Mouse (Mus musculus) hindbrain, embryonic 16.5 days (tissue): ENCODE results near the gene Arl16. TPM values are rescaled to one million over a fixed set of nuclear protein-coding genes. Genes with fewer than 3 reads are reported as not detected.
A peak's percentile ranks its signal among the peaks of the same experiment; 100 is the strongest.

Experiments used
- ATAC-seq: fragments of 200-750 bp; cut with Nextera tagmentation; 2 replicates; pipeline ENCODE4 v1.8.0; 2017; ENCODE audit warnings: moderate TSS enrichment, moderate library complexity
- H3K27ac ChIP-seq: fragments of 300-500 bp; sonication (generic); 2 replicates; pipeline ENCODE4 v1.5.1; 2014; ENCODE audit warnings: low read depth, mild to moderate bottlenecking, control low read depth, low read length, moderate library complexity
- H3K27me3 ChIP-seq: fragments of 300-500 bp; sonication (generic); replicated peaks from 2 replicates; pipeline ENCODE4 v1.6.1; 2014; ENCODE audit warnings: low read length; ENCODE audit not compliant: control insufficient read depth, insufficient read depth
- H3K36me3 ChIP-seq: fragments of 300-500 bp; sonication (generic); 2 replicates; pipeline ENCODE4 v1.6.1; 2014; ENCODE audit warnings: mild to moderate bottlenecking, low read length, moderate library complexity, mixed read lengths; ENCODE audit not compliant: control insufficient read depth, insufficient read depth
- H3K4me1 ChIP-seq: fragments of 300-500 bp; sonication (generic); 2 replicates; pipeline ENCODE4 v1.6.1; 2014; ENCODE audit warnings: low read depth, low read length; ENCODE audit not compliant: control insufficient read depth, insufficient read depth
- H3K4me2 ChIP-seq: fragments of 300-500 bp; sonication (generic); 2 replicates; pipeline ENCODE4 v1.6.1; 2014; ENCODE audit warnings: mild to moderate bottlenecking, low read length, control low read depth, moderate library complexity
- H3K4me3 ChIP-seq: fragments of 300-500 bp; sonication (generic); 2 replicates; pipeline ENCODE4 v1.5.1; 2014; ENCODE audit warnings: mild to moderate bottlenecking, low read length, control low read depth, moderate library complexity
- H3K9ac ChIP-seq: fragments of 300-500 bp; sonication (generic); 2 replicates; pipeline ENCODE4 v1.6.1; 2014; ENCODE audit warnings: low read depth, mild to moderate bottlenecking, control low read depth, low read length, moderate library complexity
- H3K9me3 ChIP-seq: fragments of 300-500 bp; sonication (generic); 2 replicates; pipeline ENCODE4 v1.6.1; 2014; ENCODE audit warnings: mild to moderate bottlenecking, low read length, moderate library complexity; ENCODE audit not compliant: control insufficient read depth
- WGBS: fragments of 180-500 bp; shearing (Covaris S2); extraction: QIAGEN DNeasy Blood & Tissue Kit; methylation state at CpG from one replicate; pipeline ENCODE4 v1.1.7; 2014; 5-methylcytosine and 5-hydroxymethylcytosine counted together
- polyA plus RNA-seq: library from polyadenylated mRNA; unstranded; fragments of >200 nt; fragmentation: Nextera tagmentation; extraction: Ambion mirVana; gene quantifications from 2 replicates; pipeline ENCODE4 v1.2.1, GENCODE M21; 2015

Arl16 gene
- polyA plus RNA-seq, 1 experiment from 2014 or later = 68.1 TPM

- Histone ChIP-seq H3K27ac (no peak overlapping the region), H3K9ac (peak overlapping the region; percentile 98), H3K36me3 (peaks cover 8% of the 10 kb centered on the region; the same call in 1 of the 2 replicates), H3K4me2 (peak overlapping the region; percentile 93), H3K4me3 (peak overlapping the region; percentile 88), H3K27me3 (no peaks in the 10 kb centered on the region), H3K9me3 (no peaks in the 10 kb centered on the region), H3K4me1 (peaks cover 18% of the 10 kb centered on the region)
- 77% methylated on average over 6 of the region's 6 CpGs for WGBS
- no peak for ATAC-seq
Observed at GRCm38 (mm10) chr11:120458847-120459597, 8.4 kb downstream of the Arl16 start.

GRCm38 (mm10) chr11:120457772-120458751 lies 9.3 kb downstream of the Arl16 start, which contains the start of the genes Oxld1 and Ccdc137:
TSS of gene Oxld1 (minus strand) at chr11:120458068.
TSS of gene Ccdc137 (plus strand) at chr11:120458115.
- Histone ChIP-seq H3K27ac (peak within 1 kb of the TSS; percentile 86), H3K27me3 (no peaks in the 10 kb centered on the region)

GRCm38 (mm10) chr11:120457370-120457769 lies 10.0 kb downstream of the Arl16 start:
- Histone ChIP-seq H3K36me3 (peaks cover 8% of the 10 kb centered on the region; the same call in 1 of the 2 replicates), H3K27me3 (no peaks in the 10 kb centered on the region), H3K4me3 (peak overlapping the region; percentile 88), H3K9me3 (no peaks in the 10 kb centered on the region), H3K27ac (peak overlapping the region; percentile 86), H3K9ac (peak overlapping the region; percentile 98), H3K4me1 (peaks cover 18% of the 10 kb centered on the region), H3K4me2 (peak overlapping the region; percentile 93)
- ATAC-seq = peak; percentile 5; the same call in 1 of the 2 replicates
- WGBS = 35% methylated on average over 14 of the region's 14 CpGs

More at GRCm38 (mm10) chr11:120457772-120458751, 9.3 kb downstream of the Arl16 start, which contains the start of the genes Oxld1 and Ccdc137:
- peaks cover 18% of the 10 kb centered on the region for H3K4me1 ChIP-seq
- WGBS = 5% methylated on average over 59 of the region's 62 CpGs
- peaks cover 8% of the 10 kb centered on the region; the same call in 1 of the 2 replicates for H3K36me3 ChIP-seq
- peak within 1 kb of the TSS; percentile 88 for H3K4me3 ChIP-seq
- H3K4me2 ChIP-seq = peak within 1 kb of the TSS; percentile 93
- ATAC-seq = peak; percentile 93
- peak within 1 kb of the TSS; percentile 98 for H3K9ac ChIP-seq
- H3K9me3 ChIP-seq = no peaks in the 10 kb centered on the region

- no peak for ATAC-seq
- Histone ChIP-seq H3K36me3 (peaks cover 4% of the 10 kb centered on the region; the same call in 1 of the 2 replicates), H3K9me3 (no peaks in the 10 kb centered on the region), H3K9ac (no peak overlapping the region), H3K27ac (no peak overlapping the region), H3K27me3 (no peaks in the 10 kb centered on the region), H3K4me3 (no peak overlapping the region), H3K4me1 (peaks cover 18% of the 10 kb centered on the region), H3K4me2 (no peak overlapping the region)
- WGBS = 93% methylated on average over 7 of the region's 7 CpGs
Observed at GRCm38 (mm10) chr11:120455413-120455812, 12.0 kb downstream of the Arl16 start.

GRCm38 (mm10) chr11:120454965-120455364 lies 12.4 kb downstream of the Arl16 start:
- peaks cover 18% of the 10 kb centered on the region for H3K4me1 ChIP-seq
- WGBS = 95% methylated on average over 4 of the region's 4 CpGs
- H3K4me3 ChIP-seq = no peak overlapping the region
- H3K4me2 ChIP-seq = no peak overlapping the region
- H3K9me3 ChIP-seq = no peaks in the 10 kb centered on the region
- H3K9ac ChIP-seq = no peak overlapping the region
- no peak for ATAC-seq
- H3K36me3 ChIP-seq = peaks cover 3% of the 10 kb centered on the region; the same call in 1 of the 2 replicates
- H3K27ac ChIP-seq = no peak overlapping the region
- H3K27me3 ChIP-seq = no peaks in the 10 kb centered on the region

GRCm38 (mm10) chr11:120453306-120453705 lies 14.1 kb downstream of the Arl16 start, which contains the start of gene Pde6g:
TSS of gene Pde6g (minus strand) at chr11:120453500.
- H3K27me3 ChIP-seq = no peaks in the 10 kb centered on the region
- no peak for ATAC-seq
- H3K4me1 ChIP-seq = peaks cover 7% of the 10 kb centered on the region
- H3K9me3 ChIP-seq = no peaks in the 10 kb centered on the region
- H3K4me3 ChIP-seq = no peak within 1 kb of the TSS
- WGBS = 84% methylated on average over 4 of the region's 4 CpGs
- H3K9ac ChIP-seq = no peak within 1 kb of the TSS
- no peak within 1 kb of the TSS for H3K27ac ChIP-seq
- H3K4me2 ChIP-seq = no peak within 1 kb of the TSS
- no peaks in the 10 kb centered on the region for H3K36me3 ChIP-seq

- no peak overlapping the region for H3K9ac ChIP-seq
- H3K27me3 ChIP-seq = no peaks in the 10 kb centered on the region
- ATAC-seq = no peak
- H3K4me3 ChIP-seq = no peak overlapping the region
- H3K36me3 ChIP-seq = no peaks in the 10 kb centered on the region
- WGBS = 68% methylated on average over 3 of the region's 3 CpGs
- H3K27ac ChIP-seq = no peak overlapping the region
- H3K4me1 ChIP-seq = peaks cover 5% of the 10 kb centered on the region
- no peaks in the 10 kb centered on the region for H3K9me3 ChIP-seq
- no peak overlapping the region for H3K4me2 ChIP-seq
Observed at GRCm38 (mm10) chr11:120452246-120452645, 15.2 kb downstream of the Arl16 start.

- Histone ChIP-seq H3K9ac (no peak overlapping the region), H3K4me1 (no peaks in the 10 kb centered on the region), H3K27ac (no peak overlapping the region), H3K36me3 (no peaks in the 10 kb centered on the region), H3K4me3 (no peak overlapping the region), H3K27me3 (no peaks in the 10 kb centered on the region), H3K9me3 (no peaks in the 10 kb centered on the region), H3K4me2 (no peak overlapping the region)
- whole genome bisulfite sequencing = 86% methylated on average over 7 of the region's 7 CpGs
- no peak for ATAC-seq
Observed at GRCm38 (mm10) chr11:120447179-120447578, 20.2 kb downstream of the Arl16 start.
